Mouse (Mus musculus) right cerebral cortex, adult 18-20 months (tissue): ENCODE results near the gene Ppp1r11.

Source experiments
- DNase-seq: peaks from one replicate; pipeline ENCODE4 v3.0.0; 2022; ENCODE audit warnings: mixed read lengths

Ppp1r11 gene

GRCm38 (mm10) chr17:36958884-36959283, 7.3 kb upstream of the Ppp1r11 start:
- peak; percentile 42 for DNase-seq

GRCm38 (mm10) chr17:36957999-36958743, 6.6 kb upstream of the Ppp1r11 start, which contains the start of the genes Znrd1 and Znrd1as:
TSS of gene Znrd1 (minus strand) at chr17:36958559.
TSS of gene Znrd1as (plus strand) at chr17:36958592.
- DNase-seq = peak; percentile 98

GRCm38 (mm10) chr17:36953062-36953461, 1.5 kb upstream of the Ppp1r11 start:
- DNase-seq = no peak

- DNase-seq = no peak
Measured at GRCm38 (mm10) chr17:36952631-36953030, 1.1 kb upstream of the Ppp1r11 start.

DNA sequence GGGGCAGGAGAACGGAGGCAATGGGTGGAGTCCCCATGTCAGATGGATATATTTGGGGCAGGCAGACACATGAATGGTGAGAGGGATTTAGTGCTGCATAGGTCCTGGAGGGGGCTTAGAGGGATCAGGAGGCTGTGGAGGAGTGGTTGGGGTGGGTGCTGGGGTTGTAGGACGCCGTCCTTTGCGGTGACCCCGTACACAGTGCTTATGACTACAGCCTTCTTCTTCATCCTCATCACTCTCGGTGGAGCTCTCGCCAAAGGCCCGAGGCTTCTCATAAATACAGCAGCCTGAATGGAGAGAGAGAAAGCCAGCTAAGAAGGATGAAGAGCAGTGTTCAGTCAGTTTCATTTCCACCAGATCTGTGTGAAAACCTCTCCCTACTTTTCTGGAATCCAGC, 2.3 kb downstream of the Ppp1r11 start:
- DNase-seq = no peak

- DNase-seq = no peak
Measured at GRCm38 (mm10) chr17:36948286-36948685, 3.3 kb downstream of the Ppp1r11 start.

- peak; percentile 70 for DNase-seq
Measured at GRCm38 (mm10) chr17:36947051-36947819, 4.3 kb downstream of the Ppp1r11 start.

DNA sequence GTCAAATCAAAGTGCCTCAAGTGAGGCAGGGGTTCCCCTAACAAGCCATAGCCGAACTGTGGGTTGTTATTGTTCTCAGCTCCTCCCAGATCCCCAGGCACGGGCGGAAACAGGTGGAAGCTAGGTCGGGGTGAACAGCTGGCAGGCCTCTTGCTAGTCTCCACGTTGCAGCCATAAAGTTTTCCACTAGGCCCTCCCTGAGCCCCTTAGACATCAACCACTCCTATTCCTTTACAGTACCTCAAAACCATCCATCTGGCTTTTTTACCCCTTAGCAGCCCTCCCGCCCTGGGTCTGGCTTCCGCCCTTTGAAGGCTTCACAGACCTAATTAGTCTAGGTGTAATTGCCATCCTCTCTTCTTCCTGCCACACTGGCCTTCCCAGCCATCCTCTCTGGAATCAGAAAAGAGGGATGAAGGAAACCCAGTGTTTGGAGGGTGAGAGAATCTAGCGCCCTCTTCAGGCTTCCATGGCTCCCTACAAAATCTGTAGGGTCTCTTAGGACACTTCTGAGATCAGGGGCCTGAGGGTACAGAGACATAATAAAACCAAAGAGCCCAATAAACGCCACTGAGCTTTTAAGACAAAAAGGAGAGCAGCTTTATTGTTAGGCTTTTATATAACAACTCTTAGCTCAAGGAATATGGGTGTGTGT, 7.3 kb downstream of the Ppp1r11 start:
- no peak for DNase-seq

DNA sequence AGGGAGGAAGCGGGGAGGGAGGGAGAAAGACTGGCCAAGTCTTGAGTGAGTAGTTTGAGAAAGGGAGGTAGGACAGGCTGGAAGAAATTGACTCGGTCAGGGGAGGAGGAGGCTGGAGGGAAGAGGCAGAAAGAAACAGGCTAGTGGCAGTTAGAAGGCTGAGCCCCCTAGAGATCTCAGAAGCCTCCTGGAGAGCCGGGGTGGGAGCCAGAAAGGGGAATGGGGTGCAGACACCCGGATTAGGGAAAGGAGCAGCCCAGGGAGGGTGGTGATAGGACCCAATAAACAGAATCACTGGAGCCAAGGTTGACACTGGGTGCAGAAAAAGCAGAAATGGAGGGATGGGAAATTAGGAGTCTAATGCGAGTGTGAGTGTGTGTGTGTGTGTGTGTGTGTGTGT, 7.8 kb downstream of the Ppp1r11 start:
- DNase-seq = no peak

DNA sequence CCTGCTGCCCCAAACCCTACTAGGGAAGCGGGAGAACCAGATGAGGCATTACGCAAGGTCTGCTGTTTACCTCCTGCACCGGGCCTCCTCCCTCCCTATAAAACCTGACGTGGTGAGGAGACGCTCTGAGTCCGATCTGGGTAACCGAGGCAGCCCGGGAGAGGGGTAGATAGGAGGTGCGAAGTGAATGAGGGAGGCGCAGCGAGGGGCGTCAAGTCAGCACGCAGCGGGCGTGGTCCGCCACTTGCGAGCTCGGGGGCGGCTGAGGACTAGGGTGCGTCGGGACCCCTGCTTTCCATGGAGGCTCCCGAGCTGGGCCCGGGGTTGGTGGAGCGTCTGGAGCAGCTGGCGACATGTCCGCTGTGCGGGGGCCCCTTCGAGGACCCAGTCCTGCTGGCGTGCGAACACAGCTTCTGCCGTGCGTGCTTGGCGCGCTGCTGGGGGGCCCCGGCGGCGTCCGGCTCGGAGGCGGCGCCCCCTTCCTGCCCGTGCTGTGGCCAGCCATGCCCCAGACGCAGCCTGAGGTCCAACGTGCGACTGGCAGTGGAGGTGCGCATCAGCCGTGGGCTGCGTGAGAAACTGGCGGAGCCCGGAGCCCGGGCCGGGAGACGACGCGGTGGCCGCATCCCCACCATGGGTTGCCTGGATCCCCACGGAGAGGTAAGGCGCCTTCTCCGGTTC, 8.6 kb downstream of the Ppp1r11 start, which contains the start of gene Rnf39:
Gene Rnf39 (plus strand): TSS at position 128 of the 681 bp plus-strand sequence.
- DNase-seq = peak; percentile 51

DNA sequence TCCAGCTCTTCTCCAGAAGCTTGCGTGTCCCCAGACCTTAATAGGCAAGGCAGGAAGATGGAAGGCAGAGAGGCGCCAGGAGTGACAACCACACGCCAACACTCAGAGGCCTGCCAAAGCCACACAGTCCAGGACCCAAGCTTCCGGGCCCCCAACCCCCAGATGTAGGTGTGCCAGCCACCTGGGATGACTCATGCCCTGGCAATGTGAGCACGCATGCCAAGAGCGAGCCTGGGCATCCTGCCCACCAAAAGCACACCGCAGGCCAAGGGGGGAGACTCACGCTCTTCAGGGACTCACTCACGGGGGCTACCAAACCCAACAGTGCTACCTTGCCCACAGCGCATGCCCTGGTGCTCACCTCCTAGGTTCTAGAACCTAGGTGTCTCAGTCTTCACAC, 9.2 kb downstream of the Ppp1r11 start:
- peak; percentile 80 for DNase-seq

DNA sequence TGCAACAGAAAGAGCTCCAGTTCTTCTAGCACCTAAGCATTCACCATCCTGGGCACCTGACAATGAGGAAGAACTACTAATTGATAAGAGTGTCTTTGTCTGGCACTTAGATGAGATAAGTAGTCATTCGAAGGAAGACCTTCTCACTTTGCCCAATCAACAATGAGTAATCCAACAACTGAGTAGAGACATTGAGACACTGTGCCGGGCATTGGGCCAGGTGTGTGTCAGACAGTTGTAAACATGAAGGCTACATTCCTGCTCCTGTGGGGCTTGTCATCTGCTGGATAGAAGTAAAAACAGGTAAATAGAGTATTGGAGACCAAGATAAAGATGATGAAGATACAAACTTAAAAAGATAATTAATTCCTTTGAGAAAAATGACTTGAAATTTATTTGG, 13.5 kb downstream of the Ppp1r11 start:
- no peak for DNase-seq

GRCm38 (mm10) chr17:36931806-36932205, 19.7 kb downstream of the Ppp1r11 start:
- DNase-seq = no peak

DNA sequence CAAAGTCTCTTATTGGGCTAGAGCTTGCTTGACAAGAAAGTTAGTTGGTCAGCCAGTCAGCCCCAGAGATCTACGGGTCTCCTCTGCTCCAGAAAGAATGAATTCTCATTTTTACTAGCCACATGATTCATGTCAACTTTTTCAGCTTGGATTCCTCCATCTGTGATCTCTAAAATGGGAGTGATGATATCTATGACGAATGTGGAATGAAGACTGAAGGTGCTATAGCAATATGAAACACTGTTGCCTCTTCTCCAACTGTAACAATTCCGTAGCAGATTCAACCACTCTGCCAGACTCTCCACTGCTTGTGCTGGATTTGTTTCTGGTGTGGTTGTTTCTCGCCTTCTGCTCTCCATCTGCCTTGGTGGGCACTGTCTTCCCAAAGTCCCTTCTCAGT, 20.4 kb downstream of the Ppp1r11 start:
- DNase-seq = no peak

GRCm38 (mm10) chr17:36930233-36930632, 21.3 kb downstream of the Ppp1r11 start:
- DNase-seq = no peak

GRCm38 (mm10) chr17:36929236-36929932, 22.2 kb downstream of the Ppp1r11 start:
- no peak for DNase-seq

- DNase-seq = no peak
Measured at GRCm38 (mm10) chr17:36927496-36928120, 23.9 kb downstream of the Ppp1r11 start.

DNA sequence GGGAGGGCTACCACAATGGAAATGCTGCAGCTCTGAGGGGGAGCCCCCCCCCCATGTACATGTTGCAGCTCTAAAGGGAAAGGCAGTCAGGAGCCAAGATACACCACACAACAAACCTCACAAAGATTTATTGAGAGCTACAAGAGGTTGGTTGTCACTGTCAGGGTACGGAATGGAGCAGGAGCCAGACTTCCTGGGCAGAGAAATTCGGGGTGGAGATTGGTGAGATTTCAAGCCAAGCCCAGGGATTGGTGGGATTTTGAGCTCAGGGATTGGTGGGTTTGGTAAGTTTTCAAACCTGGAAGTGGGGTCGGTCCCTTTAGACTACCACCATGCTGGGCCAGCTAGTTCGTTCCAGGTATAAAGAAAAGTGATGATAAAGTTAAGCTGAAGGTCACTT, 28.1 kb downstream of the Ppp1r11 start:
- no peak for DNase-seq

DNA sequence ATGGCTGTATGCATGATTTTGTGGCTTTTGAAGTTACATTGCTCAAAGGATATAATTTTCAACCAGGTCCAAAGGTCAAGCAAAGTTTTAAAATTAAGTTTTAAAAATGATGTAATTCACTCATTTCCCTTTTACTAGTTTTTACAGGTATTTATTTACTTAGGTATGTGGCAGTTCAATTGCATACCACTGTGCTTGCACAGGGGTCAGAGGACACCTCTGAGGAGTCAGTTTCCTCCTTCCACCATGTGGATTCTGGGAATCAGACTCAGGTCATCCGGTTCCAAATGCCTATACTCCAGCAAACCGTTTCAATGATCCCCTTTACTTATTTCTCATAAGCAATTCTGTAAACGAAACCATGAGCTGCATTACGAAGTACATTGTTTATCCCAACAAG, 28.8 kb downstream of the Ppp1r11 start:
- DNase-seq = no peak

GRCm38 (mm10) chr17:36920239-36920638, 31.3 kb downstream of the Ppp1r11 start:
- no peak for DNase-seq

GRCm38 (mm10) chr17:36915076-36915475, 36.5 kb downstream of the Ppp1r11 start:
- peak; percentile 42 for DNase-seq

DNA sequence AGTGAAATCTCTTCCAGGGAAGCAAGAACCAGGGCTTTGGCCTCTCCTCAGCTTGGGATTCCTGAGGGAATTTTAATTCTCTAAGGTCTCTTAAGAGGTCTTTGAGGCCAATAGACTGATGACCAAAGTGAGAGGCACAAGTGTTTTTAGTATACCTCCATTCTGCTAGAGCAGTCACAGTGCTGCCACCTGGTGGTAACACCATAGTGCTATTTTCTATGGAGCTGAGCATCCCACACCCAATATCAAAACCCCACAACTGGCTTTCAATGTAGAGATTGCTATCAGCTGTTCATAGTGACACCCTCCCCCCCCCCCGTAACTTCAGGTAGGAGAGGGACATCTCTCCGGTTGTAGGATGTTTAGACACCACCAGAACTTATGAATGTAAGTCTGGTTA, 37.4 kb downstream of the Ppp1r11 start:
- peak; percentile 79 for DNase-seq
